Mouse (Mus musculus) adipocyte (in vitro differentiated cells): ENCODE data around the gene Rac3.
"Not testable (repeated sequence)": the region's sequence is repeated elsewhere in the genome, so short reads cannot be mapped to it uniquely, and the experiment has no call there.

Experiments used
- DNase-seq: peaks from one replicate; pipeline ENCODE4 v3.0.0-alpha.2; 2016; ENCODE audit warnings: low spot score

Rac3 gene

DNA sequence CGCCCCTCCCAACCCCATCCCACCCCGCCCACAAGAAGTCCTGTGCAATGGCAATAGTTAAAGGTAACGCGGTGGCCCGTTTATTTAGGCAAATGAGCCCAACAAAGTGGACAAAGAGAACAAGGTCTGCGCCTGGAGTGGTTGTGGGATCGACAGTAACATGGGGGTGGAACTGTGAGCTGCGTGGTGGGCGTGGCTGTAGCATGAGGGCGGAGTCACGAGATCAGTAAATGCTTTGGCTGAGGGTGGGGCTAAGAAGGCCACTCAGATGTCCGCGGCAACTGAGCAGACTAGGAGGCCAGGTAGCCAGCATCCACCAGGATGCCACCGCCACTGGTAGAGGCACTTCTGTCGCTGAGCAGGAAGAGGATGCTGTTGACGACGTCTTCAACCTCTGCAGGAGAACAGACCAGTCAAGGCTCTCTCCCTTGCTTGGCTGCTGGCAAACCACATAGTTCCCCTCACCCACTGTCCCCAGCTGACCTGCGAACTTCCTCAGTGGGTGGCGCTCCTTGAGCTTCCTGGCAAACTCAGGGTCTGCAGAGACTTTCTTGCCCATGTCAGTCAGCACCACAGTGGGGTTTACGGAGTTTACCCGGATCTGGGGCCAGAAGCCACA is 8.3 kb downstream of the Rac3 start:
- not testable (repeated sequence) for DNase-seq

- no peak for DNase-seq
Observed at GRCm38 (mm10) chr11:120730331-120730870, 9.1 kb downstream of the Rac3 start.

DNA sequence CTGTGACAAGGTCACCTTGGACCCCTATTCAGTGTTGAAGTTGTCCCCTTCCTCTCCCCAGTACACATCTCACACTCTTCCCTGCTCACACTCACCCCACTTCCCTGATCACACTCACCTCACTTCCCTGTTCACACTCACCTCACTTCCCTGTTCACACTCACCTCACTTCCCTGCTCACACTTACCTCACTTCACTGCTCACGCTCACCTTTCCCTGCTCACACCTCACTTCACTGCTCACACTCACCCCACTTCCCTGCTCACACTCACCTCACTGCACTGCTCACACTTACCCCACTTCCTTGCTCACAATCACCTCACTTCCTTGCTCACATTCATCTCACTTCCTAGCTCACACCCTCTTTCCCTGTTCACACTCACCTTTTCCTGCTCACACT is 10.1 kb downstream of the Rac3 start:
- DNase-seq: no peak

DNA sequence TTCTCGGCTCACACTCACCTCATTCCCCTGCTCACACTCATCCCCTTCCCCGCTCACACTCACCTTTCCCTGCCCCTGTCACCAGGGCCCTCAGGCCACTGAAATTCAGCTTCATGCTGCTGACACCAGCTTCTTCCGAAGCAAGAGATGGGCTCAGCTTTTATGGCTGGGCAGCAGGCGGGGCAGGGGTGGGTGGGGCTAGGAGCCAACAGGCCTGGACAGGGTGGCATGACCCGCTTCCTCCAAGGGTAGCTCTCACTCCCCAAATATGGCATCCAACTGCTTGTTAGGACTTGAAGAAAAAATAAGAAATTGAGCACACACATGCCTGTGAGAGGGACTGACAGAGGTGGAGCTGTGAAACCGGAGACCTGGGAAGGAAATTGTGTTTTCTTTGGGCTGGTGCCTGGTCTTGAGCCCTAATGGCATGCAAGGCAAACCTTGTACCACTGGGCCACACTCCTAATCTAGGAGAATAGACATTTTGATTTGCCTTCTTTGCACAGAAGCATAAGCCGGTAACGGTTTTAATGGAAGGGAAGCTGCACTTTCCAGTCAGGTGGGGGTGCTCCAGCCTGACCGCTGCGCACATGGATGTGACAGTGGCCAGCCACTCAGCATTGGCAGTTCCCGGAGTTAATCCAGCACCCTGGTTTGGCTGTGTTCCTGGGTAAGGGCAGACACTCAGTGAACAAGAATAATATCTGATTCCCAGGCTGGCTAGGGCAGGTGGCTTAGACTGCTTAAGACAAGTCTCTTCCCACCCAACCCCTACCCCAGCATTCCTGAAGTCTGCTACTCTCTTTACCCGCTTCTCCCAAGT is 10.8 kb downstream of the Rac3 start, which contains the start of gene Cbr2:
Gene Cbr2, minus strand, starts transcription at position 257 of the 823 bp plus-strand sequence.
- peak; percentile 97 for DNase-seq

- DNase-seq: peak; percentile 84
Observed at GRCm38 (mm10) chr11:120733521-120733920, 12.3 kb downstream of the Rac3 start.

GRCm38 (mm10) chr11:120736424-120736823 is 15.2 kb downstream of the Rac3 start:
- no peak for DNase-seq

GRCm38 (mm10) chr11:120740981-120741380 is 19.7 kb downstream of the Rac3 start:
- DNase-seq: no peak

GRCm38 (mm10) chr11:120744121-120744701 is 22.9 kb downstream of the Rac3 start:
- no peak for DNase-seq

DNA sequence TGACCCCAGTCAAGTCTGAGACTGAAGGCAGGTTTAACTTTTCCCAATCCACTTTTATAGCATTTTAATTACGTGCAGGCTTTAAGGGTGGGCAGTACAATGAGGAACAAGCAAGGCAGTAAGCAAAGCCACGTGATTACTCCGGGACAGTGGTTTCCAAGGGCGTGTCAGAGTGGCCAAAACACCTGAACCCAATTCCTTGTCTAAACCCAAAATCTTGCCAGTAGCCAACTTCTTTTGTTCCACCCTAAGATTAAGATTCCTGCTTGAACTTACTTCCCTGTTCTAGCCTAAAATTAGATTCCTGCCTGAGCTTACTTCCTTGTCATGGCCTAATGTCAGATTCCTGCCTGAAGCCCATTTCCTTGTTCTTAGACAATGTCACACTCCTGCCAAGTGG is 26.7 kb downstream of the Rac3 start:
- DNase-seq: no peak

DNA sequence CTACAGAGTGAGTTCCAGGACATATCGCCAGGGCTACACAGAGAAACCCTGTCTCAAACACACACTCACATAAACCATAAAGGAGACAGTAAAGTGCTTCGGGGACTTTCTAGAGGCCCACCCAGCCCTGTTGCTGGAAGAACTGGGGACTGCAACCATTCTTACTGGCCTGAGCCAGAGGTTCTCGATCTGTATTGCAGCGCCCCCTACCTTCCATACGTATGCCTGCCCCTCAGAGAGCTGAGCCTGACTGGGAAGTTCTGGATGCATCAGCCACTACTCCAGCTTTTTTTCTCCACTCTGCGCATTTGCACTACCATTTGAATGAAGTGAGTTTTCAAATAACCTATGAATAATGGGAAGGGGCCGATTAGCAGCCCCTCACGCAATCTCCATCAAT is 28.2 kb downstream of the Rac3 start:
- no peak for DNase-seq

- no peak for DNase-seq
Observed at GRCm38 (mm10) chr11:120751606-120752005, 30.3 kb downstream of the Rac3 start.

GRCm38 (mm10) chr11:120760236-120760635 is 39.0 kb downstream of the Rac3 start:
- no peak for DNase-seq

GRCm38 (mm10) chr11:120761811-120762671 is 40.8 kb downstream of the Rac3 start:
- DNase-seq: no peak

GRCm38 (mm10) chr11:120762672-120763041 is 41.4 kb downstream of the Rac3 start, which contains the start of gene Hmga1b:
Gene Hmga1b (plus strand): TSS chr11:120762794.
- not testable (repeated sequence) for DNase-seq

DNA sequence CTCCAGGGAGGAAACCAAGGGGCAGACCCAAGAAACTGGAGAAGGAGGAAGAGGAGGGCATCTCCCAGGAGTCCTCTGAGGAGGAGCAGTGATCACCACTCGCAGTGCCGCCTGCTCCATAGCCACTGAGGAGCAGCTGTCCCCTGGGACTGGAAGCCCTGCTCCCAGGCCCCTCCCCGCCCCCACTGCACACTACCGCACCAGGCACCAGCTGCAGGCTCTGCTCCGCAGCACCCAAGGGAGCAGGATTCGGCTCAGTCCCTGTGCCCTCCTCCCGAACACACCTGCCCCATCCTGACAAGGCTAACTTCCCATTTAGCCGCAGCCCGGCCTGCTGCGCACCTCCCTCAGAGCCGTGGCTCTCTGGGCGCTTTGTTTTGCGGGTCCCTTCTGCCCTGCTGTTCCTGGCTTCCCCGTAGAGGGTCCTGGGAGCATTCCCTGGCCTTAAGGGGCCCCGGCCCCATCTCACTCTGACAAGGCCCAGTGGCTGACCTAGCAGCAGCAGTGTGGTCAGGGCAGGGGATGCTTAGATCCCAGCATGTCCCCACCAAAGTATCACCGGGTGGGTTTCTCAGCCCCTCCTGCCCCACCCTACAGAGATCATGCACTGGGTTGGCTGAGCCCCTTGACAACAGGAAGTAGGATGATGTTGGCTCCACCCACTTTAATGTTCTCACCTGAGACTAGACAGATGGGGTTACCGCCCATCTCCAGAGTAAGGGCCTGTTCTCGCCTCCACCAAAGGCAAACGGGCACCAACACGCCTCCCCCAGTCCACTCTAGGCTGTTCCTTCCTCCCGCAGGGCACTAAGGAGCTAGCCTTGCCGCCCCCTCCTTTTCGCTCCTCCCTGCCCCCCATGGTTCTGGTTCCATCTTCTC is 42.1 kb downstream of the Rac3 start:
- DNase-seq: not testable (repeated sequence)

DNA sequence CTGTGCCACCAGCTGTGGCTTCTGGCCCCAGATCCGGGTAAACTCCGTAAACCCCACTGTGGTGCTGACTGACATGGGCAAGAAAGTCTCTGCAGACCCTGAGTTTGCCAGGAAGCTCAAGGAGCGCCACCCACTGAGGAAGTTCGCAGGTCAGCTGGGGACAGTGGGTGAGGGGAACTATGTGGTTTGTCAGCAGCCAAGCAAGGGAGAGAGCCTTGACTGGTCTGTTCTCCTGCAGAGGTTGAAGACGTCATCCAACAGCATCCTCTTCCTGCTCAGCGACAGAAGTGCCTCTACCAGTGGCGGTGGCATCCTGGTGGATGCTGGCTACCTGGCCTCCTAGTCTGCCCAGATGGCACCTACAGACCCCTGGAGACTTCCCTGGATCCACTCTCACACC is 45.8 kb downstream of the Rac3 start:
- not testable (repeated sequence) for DNase-seq

DNA sequence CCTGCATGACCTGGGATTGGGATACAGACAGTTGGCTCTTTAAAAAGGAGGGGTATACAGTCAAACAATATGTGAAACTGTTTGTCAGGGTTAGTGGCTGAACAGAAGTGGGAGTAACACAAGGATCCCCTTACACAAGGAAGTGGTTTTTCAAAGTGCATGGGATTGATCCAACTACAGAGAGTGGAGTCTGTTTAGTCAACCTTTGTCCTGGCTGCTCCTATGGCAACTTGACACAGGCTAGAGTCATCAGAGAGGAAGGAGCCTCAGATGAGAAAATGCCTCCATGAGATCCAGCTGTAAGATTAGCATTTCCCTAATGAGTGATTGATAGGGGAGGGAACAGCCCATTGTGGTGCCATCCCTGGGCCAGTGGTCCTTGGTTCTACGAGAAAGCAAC is 46.9 kb downstream of the Rac3 start:
- DNase-seq: peak; percentile 72

GRCm38 (mm10) chr11:120772749-120773148 is 51.5 kb downstream of the Rac3 start:
- DNase-seq: no peak
